Mouse (Mus musculus): ENCODE data around the gene Smg8.

DNA sequence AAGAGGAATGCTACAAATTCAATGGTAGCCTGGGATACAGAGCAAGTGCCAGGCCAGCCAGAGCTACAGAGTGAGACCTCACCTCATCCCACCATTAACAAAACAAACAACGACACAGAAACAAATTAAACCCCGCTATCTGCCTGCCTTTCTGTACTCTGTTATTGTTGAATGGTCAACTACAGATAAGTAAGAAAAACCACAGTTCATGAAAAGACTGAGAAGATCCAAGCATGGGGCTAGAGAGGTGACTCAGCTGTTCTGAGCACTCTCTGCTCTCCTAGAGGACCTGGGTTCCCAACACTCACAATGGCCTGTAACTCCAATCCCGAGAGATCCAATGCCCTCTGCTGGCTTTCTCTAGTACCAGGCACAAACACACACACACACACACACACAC is 58.4 kb downstream of the Smg8 start:
- TF ChIP-seq EP300 (optimal IDR thresholded peaks at IDR 0.05) (no peak), CTCF (IDR thresholded peaks at IDR 0.05; ENCODE audit: low read depth) (no peak)

Measured in stomach, postnatal 0 days (tissue).